Mouse (Mus musculus) leukemia stem cell, adult 10-12 weeks (primary cell): ENCODE measurements around the gene Rtl5. TPM values are rescaled to one million over a fixed set of nuclear protein-coding genes. Genes with fewer than 3 reads are reported as not detected.

Source experiments
- polyA plus RNA-seq: library from polyadenylated mRNA; stranded (reverse); fragments of >175 nt; gene quantifications from 2 replicates; pipeline ENCODE4 v1.2.3, GENCODE M21; 2012; ENCODE audit warnings: low replicate concordance

The Rtl5 gene
- 2.2 and 2.4 TPM in 2 replicates for polyA plus RNA-seq

GRCm38 (mm10) chrX:102070591-102071471 is at the start of gene Rtl5:
Rtl5 (minus strand) TSS chrX:102071304.

GRCm38 (mm10) chrX:102119042-102119864 is 48.1 kb upstream of the Rtl5 start, which contains the start of gene Pin4:
Pin4 (plus strand) TSS chrX:102119447.

Other genes starting within 250 kb of the Rtl5 start
- 0.11 and 0.40 TPM in 2 replicates for gene Nhsl2, start 221.9 kb downstream of the Rtl5 start, polyA plus RNA-seq
- 0.89 TPM in 1 of 2 replicates, not detected in the other for gene Pin4, start 48.1 kb upstream of the Rtl5 start, polyA plus RNA-seq
- 0.34 and 1.4 TPM in 2 replicates for gene Ercc6l, start 85.8 kb upstream of the Rtl5 start, polyA plus RNA-seq
- gene Rps4x, start 118.1 kb upstream of the Rtl5 start, polyA plus RNA-seq = 20.6 and 80.1 TPM in 2 replicates
- 0.47 and 0.53 TPM in 2 replicates for gene Cited1, start 180.9 kb upstream of the Rtl5 start, polyA plus RNA-seq